Mouse (Mus musculus) megakaryocyte progenitor cell, adult 5-6 weeks (primary cell): ENCODE data around the gene Slc25a40. TPM values are rescaled to one million over a fixed set of nuclear protein-coding genes. Genes with fewer than 3 reads are reported as not detected.

Experiments
- ATAC-seq: replicated peaks from 2 replicates; pipeline ENCODE4 v1.8.0; 2016; ENCODE audit warnings: mild to moderate bottlenecking, moderate TSS enrichment, inconsistent platforms; ENCODE audit not compliant: poor library complexity
- total RNA-seq, 2 experiments: library from RNA; stranded (forward) in 1 of 2; stranded (reverse) in 1 of 2; fragments of 157-497, 149-512 nt in 1 of 2; fragments of 200-1000 nt in 1 of 2; gene quantifications; 2 replicates each; pipeline versions ENCODE4 v1.2.3 to v1.2.4; 2015 to 2017

The Slc25a40 gene
- total RNA-seq (2015) (8.5 and 9.8 TPM in 2 replicates), total RNA-seq (2017) (7.9 and 12.5 TPM in 2 replicates)

- peak; percentile 89 for ATAC-seq
Observed at GRCm38 (mm10) chr5:8422157-8422931, at the start of gene Slc25a40, which contains the start of gene Dbf4. Slc25a40 (plus strand) TSS chr5:8422850. Dbf4 (minus strand) TSS chr5:8422716.

GRCm38 (mm10) chr5:8373415-8373814 lies 49.2 kb upstream of the Slc25a40 start:
- ATAC-seq: no peak

- ATAC-seq: no peak
Observed at GRCm38 (mm10) chr5:8374297-8374906, 48.2 kb upstream of the Slc25a40 start.

GRCm38 (mm10) chr5:8393891-8394583 lies 28.6 kb upstream of the Slc25a40 start:
- ATAC-seq: no peak

- no peak for ATAC-seq
Observed at GRCm38 (mm10) chr5:8397587-8398249, 24.9 kb upstream of the Slc25a40 start.

- ATAC-seq: no peak
Observed at GRCm38 (mm10) chr5:8408746-8409145, 13.9 kb upstream of the Slc25a40 start.

- ATAC-seq: 0 out of 2 replicates have a peak, but pooled peaks have one; percentile 4
Observed at GRCm38 (mm10) chr5:8416683-8417413, 5.8 kb upstream of the Slc25a40 start.

GRCm38 (mm10) chr5:8417443-8417842 lies 5.2 kb upstream of the Slc25a40 start:
- peak; percentile 47 for ATAC-seq

GRCm38 (mm10) chr5:8421424-8421823 lies 1.2 kb upstream of the Slc25a40 start:
- ATAC-seq: no peak

GRCm38 (mm10) chr5:8422932-8423928 lies 580 bp downstream of the Slc25a40 start:
- peak; percentile 45 for ATAC-seq

GRCm38 (mm10) chr5:8424116-8424515 lies 1.5 kb downstream of the Slc25a40 start:
- no peak; the same call in 1 of the 2 replicates for ATAC-seq

GRCm38 (mm10) chr5:8425899-8426298 lies 3.2 kb downstream of the Slc25a40 start:
- no peak for ATAC-seq

- no peak for ATAC-seq
Observed at GRCm38 (mm10) chr5:8437481-8438156, 15.0 kb downstream of the Slc25a40 start.

- no peak for ATAC-seq
Observed at GRCm38 (mm10) chr5:8439095-8439494, 16.4 kb downstream of the Slc25a40 start.

GRCm38 (mm10) chr5:8455565-8455964 lies 32.9 kb downstream of the Slc25a40 start:
- peak; percentile 23; the same call in 1 of the 2 replicates for ATAC-seq

GRCm38 (mm10) chr5:8456561-8456960 lies 33.9 kb downstream of the Slc25a40 start:
- ATAC-seq: peak; percentile 64

GRCm38 (mm10) chr5:8487989-8488700 lies 65.5 kb downstream of the Slc25a40 start:
- no peak for ATAC-seq
